Mouse (Mus musculus) layer of hippocampus, postnatal 10 days (tissue): ENCODE measurements around the gene 1700011L22Rik. TPM values are rescaled to one million over a fixed set of nuclear protein-coding genes. Genes with fewer than 3 reads are reported as not detected.

Source experiments
- DNase-seq, 2 experiments: peaks; one replicate each; pipeline ENCODE4 v3.0.0; 2021; ENCODE audit warnings: low spot score in 2 of 2
- total RNA-seq, 2 experiments: library from RNA; stranded (reverse); gene quantifications; 2 replicates each; pipeline ENCODE4 v1.2.3; 2021

1700011L22Rik gene
- total RNA-seq, 2 experiments from 2014 or later, result not detected

- no peak for DNase-seq
Measured at GRCm38 (mm10) chr8:79239996-79240395, 8.4 kb downstream of the 1700011L22Rik start.

DNA sequence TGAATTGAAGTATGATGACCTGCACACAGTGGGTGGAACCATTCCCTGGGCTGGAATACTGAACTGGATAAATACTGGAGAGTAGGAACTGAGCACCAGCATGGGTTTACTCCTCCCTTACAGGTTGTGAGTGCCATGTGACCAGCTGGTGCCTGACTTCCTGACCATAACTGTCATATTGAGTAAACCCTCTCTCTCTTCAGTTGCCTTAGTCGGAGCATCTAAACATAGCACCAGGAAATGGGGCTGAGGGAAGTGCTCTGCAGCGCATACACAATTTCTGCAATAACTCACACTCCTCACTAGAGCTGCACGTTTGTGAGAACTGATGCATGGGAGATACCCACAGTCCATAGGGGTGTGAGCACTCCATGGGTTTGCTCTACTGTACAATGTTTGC, 9.1 kb downstream of the 1700011L22Rik start:
- no peak for DNase-seq

- DNase-seq, result no peak
Measured at GRCm38 (mm10) chr8:79229266-79229888, 19.0 kb downstream of the 1700011L22Rik start.

GRCm38 (mm10) chr8:79227916-79228315, 20.5 kb downstream of the 1700011L22Rik start:
- DNase-seq, result no peak

DNA sequence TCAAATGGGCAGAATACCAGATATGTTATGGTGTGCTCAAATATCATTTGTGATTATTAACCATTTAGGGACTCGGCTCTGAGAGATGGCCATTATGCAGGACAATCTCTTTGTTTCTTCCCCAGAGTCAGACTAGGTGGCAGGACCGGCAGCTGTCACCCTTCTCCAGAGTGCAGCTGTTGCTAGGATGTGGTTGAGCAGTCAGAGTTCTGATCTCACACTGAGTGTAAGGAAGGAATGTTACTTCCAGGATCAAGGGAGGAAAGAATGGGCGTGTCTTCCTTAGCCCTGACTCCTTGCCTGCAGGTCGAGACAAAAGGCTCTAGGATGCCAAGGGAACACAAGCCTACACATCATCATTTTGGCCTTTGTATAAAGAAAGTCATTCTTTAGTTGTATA, 21.2 kb downstream of the 1700011L22Rik start:
- DNase-seq, result no peak

DNA sequence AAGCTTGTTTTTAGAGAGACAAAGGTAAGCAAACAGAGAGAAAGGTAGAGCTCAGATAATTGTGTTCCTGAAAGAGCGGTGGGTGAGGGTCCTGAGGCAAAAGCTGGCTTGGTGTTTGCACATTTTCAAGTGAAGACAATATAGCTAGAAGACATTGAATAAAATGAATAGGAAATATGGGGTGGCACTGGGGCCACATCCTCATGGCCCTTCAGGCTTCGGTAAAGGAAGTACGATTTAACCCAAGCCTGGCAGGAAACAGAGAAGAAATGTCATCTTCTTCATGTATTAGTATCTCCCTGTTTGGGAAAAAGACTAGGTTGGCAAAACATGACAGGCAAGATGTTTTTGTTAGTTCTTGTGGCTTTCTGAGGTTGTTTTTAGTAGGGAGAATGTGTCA, 22.3 kb downstream of the 1700011L22Rik start:
- no peak for DNase-seq

DNA sequence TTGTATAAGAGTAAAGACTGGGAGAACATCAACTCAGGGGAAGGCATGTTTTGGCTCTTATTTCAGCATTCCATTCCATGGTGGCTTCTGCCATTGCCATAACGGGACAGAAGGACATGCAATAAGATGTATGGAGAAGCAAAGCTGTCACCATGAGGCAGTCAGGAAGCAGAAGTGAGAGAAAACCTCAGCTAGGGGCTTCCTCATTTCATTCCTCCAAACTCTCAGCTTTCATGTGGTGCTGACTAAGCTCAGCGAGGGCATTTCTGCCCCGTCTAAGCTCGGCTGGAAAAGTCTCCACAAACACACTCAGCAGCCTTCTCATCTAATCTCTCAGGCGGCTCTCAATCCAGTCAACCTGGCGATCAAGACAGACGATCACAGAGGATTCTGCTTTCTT, 22.8 kb downstream of the 1700011L22Rik start:
- DNase-seq, result no peak

DNA sequence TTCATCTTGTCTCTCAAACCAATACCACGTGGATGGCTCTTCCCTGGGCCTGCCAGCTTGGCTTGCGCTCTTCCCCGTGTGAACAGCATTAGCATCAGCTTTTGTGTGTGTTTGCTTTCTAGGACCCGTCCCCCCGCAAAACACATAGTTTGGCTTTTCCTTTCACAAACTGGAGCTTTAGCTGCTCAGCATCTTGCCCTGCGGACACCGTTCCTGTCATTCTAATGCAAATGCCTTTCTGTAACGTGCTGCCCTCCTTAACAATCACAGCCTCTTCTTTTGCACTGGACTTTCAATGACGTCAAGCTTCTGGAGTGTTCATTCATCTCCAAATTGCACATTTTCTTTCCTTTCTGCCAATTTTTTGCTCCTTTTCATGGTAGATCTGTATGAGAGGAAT, 24.0 kb downstream of the 1700011L22Rik start:
- no peak for DNase-seq

- DNase-seq, result no peak
Measured at GRCm38 (mm10) chr8:79222752-79223141, 25.6 kb downstream of the 1700011L22Rik start.

GRCm38 (mm10) chr8:79222106-79222751, 26.1 kb downstream of the 1700011L22Rik start:
- no peak for DNase-seq

DNA sequence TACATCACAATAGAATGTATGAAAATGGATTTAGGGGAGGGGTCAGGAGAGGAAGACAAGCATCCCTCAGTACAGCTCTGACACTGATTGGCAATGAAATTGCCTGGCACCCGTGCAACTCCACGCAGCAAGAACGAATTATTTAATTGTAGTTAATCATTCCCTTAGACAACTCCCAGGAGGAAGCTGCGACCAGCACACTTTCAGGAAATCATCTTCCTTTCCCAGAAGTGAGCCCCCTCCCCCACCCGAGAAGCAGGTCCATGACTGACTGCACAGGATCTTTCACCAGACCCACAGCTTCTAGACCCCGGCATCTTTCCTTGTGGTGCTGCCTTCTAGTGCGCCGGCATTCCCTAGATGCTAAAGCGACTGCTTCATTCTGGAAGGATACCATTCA, 36.7 kb downstream of the 1700011L22Rik start:
- DNase-seq, result no peak

GRCm38 (mm10) chr8:79209641-79210358, 38.6 kb downstream of the 1700011L22Rik start:
- peak; percentile 30 to 45 for DNase-seq

DNA sequence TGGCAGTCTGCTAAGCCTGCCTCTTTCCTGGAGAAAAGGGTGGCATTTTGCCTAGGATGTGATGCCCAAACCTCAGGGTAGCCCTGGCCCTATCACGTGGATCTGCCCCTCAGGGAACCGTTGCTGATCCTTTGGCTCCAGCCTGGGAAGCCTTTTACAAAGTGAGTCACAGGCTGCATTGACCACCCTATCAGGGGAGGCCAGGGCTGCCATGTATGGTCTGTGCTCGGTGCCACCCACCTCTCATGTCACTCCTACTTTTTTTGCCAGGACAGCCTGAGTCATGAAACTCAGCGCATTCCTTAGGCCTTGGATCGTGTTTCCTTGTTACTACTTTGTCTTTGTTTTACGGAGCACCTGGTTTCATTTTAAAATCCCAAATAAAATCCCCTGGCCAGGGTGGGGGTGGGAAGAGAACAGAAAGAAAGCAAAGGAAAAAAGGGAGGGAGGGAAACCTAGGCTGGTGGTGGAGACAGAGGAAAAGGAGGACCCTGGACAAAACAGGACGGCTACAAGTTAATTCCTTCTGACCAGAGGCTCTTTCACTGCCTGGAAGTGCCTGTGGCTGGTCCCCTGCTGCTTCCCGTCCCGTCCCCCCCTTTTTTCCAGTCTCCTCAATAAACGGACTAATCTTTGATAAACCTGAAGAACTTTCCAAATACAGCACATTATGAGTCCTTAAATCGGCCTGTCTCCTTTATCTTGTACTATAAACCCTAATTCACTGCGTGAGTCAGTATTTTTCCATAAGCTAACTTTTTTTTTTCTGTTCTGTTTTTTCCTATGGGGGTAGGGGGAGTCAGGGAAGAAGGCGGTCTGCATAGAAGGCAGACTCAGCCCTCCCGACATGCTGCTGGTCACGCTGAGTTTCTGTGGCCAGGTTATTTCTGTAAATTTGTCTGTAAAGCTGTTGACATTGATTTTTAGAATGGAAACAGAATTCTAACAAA, 39.4 kb downstream of the 1700011L22Rik start:
- DNase-seq, result no peak

- no peak for DNase-seq
Measured at GRCm38 (mm10) chr8:79208181-79208580, 40.2 kb downstream of the 1700011L22Rik start.

DNA sequence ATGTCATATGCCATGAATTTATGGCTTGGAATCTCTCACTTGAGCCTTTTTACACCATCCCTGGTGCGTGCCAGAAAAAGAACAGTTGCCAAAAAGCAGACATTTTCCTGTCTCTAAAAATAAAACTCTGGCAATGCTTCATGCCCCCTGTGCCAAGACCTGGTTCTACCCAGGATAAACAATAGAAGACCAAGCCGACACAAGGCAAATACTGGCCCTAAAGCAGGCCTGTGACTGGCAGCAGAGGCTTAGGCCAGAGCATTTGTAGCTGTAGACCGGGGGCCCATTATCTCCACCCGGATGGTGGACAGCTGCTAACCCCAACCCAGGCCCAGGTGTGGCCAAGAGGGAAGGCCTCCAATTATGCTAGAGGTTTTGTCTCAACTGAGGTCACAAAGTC, 41.5 kb downstream of the 1700011L22Rik start:
- no peak for DNase-seq

DNA sequence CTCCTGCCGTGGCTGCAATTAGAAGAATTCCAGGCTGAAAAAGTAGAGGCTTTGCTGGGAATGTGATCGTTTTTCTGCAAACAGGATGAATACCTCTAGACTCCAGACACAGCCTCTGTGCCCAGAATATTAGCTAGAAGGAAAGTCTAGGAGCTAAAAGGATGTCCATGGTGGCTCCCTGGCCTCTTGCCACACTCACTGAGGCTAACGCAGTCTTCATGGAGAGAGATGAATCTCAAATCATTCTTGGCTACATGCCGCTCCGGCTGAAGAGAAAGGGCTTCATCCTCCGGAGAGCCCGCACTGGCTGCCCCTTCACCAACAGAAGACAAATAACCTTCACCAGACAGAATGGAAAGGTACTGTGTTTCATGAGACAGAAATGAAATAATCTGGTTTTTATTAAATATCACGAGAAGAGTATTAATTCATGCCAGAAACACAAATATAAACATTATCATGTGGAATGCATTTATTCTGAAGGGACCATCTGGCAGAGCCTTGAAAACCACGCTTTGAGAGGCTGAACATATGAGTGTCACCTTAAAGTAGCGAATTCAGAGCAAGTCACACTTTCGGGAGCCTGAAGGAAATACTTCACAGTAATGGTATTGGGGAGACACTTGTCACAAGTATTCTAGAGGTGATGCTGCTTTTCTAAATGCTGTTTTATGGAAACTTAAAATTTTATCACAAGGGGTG, 46.8 kb downstream of the 1700011L22Rik start:
- DNase-seq, result no peak

- no peak for DNase-seq
Measured at GRCm38 (mm10) chr8:79198675-79199074, 49.7 kb downstream of the 1700011L22Rik start.

GRCm38 (mm10) chr8:79196481-79196880, 51.9 kb downstream of the 1700011L22Rik start:
- no peak for DNase-seq

GRCm38 (mm10) chr8:79190071-79190470, 58.3 kb downstream of the 1700011L22Rik start:
- no peak for DNase-seq

GRCm38 (mm10) chr8:79185488-79185887, 62.9 kb downstream of the 1700011L22Rik start:
- no peak for DNase-seq

DNA sequence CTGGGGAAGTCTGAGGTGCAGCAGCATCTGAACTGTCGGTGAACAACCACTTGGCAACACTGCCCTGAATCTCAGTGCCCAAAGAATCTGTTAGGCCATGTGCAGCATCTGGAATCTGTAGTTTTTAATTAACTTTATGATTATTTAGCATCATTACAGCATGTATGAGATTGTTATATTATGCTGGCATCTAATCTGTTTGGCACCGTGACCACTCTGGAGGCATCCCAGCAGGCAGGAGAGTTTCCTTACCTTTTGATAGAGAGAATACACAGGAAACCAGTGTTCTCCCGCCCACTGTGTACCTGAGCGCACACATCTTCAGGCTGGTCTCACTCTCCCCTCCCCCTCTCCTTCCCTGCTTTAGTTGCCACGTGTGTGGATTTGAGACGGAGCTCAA, 68.7 kb downstream of the 1700011L22Rik start:
- peak in 1 of 2 experiments; percentile 22 for DNase-seq
